Mouse (Mus musculus): ENCODE measurements around the gene Dr1.
"Not testable (repeated sequence)": the region's sequence is repeated elsewhere in the genome, so short reads cannot be mapped to it uniquely, and the experiment has no call there.

Dr1 gene

GRCm38 (mm10) chr5:108268127-108269062 is at the start of gene Dr1:
Gene Dr1 (plus strand): TSS chr5:108268897.
- peak; percentile 87 for DNase-seq (ENCODE audit: low spot score)

- no peak for DNase-seq (ENCODE audit: low spot score)
Measured at GRCm38 (mm10) chr5:108224077-108224476, 44.6 kb upstream of the Dr1 start.

GRCm38 (mm10) chr5:108226159-108226558 is 42.5 kb upstream of the Dr1 start:
- DNase-seq (ENCODE audit: low spot score) = no peak

- peak; percentile 87 for DNase-seq (ENCODE audit: low spot score)
Measured at GRCm38 (mm10) chr5:108246314-108246765, 22.4 kb upstream of the Dr1 start.

GRCm38 (mm10) chr5:108250033-108250432 is 18.7 kb upstream of the Dr1 start:
- DNase-seq (ENCODE audit: low spot score) = no peak

- no peak for DNase-seq (ENCODE audit: low spot score)
Measured at GRCm38 (mm10) chr5:108255259-108255658, 13.4 kb upstream of the Dr1 start.

- peak; percentile 83 for DNase-seq (ENCODE audit: low spot score)
Measured at GRCm38 (mm10) chr5:108262722-108263121, 6.0 kb upstream of the Dr1 start.

- DNase-seq (ENCODE audit: low spot score) = not testable (repeated sequence)
Measured at GRCm38 (mm10) chr5:108263785-108264184, 4.9 kb upstream of the Dr1 start.

- no peak for DNase-seq (ENCODE audit: low spot score)
Measured at GRCm38 (mm10) chr5:108266990-108267389, 1.7 kb upstream of the Dr1 start.

- peak; percentile 41 for DNase-seq (ENCODE audit: low spot score)
Measured at GRCm38 (mm10) chr5:108269063-108269810, 540 bp downstream of the Dr1 start.

GRCm38 (mm10) chr5:108269811-108270151 is 1.1 kb downstream of the Dr1 start:
- DNase-seq (ENCODE audit: low spot score) = peak; percentile 34

- DNase-seq (ENCODE audit: low spot score) = no peak
Measured at GRCm38 (mm10) chr5:108270415-108270814, 1.7 kb downstream of the Dr1 start.

GRCm38 (mm10) chr5:108271345-108271744 is 2.6 kb downstream of the Dr1 start:
- DNase-seq (ENCODE audit: low spot score) = not testable (repeated sequence)

GRCm38 (mm10) chr5:108286957-108287356 is 18.3 kb downstream of the Dr1 start:
- DNase-seq (ENCODE audit: low spot score) = no peak

GRCm38 (mm10) chr5:108301567-108301966 is 32.9 kb downstream of the Dr1 start:
- no peak for DNase-seq (ENCODE audit: low spot score)

- peak; percentile 90 for DNase-seq (ENCODE audit: low spot score)
Measured at GRCm38 (mm10) chr5:108312224-108313064, 43.7 kb downstream of the Dr1 start, which contains the start of gene Pigg. Gene Pigg (plus strand): TSS chr5:108312609.

GRCm38 (mm10) chr5:108313065-108313860 is 44.6 kb downstream of the Dr1 start:
- DNase-seq (ENCODE audit: low spot score) = no peak

Measured in adipocyte (in vitro differentiated cells).